Mouse (Mus musculus) left cerebral cortex, adult 2 months (tissue): Measurements from ENCODE around the gene Acmsd. TPM values are rescaled to one million over a fixed set of nuclear protein-coding genes. Genes with fewer than 3 reads are reported as not detected.

Source experiments
- DNase-seq, 2 experiments: peaks; one replicate each; pipeline ENCODE4 v3.0.0; 2021 to 2022; ENCODE audit warnings: low spot score in 2 of 2, mixed read lengths in 1 of 2; ENCODE audit errors: extremely low spot score in 1 of 2
- H3K27ac ChIP-seq: fragments of 200-600 bp; 2 replicates; pipeline ENCODE4 v1.8.1; 2022
- H3K4me3 ChIP-seq: fragments of 200-600 bp; 2 replicates; pipeline ENCODE4 v1.8.1; 2022
- CTCF ChIP-seq: fragments of 200-600 bp; IDR thresholded peaks from 2 replicates; pipeline ENCODE4 v1.8.1; 2022; ENCODE audit warnings: antibody characterized with exemption, mild to moderate bottlenecking, moderate library complexity
- intact Hi-C: fragments of 180-260 bp; cut with DNase I; formaldehyde crosslinking; loops from one replicate; pipeline ENCODE4 v1.15.1; 2025
- total RNA-seq, 2 experiments: library from RNA; stranded (reverse); gene quantifications; 2 replicates each; pipeline ENCODE4 v1.2.3; 2021

The Acmsd gene
- total RNA-seq, 2 experiments from 2014 or later: not detected

DNA sequence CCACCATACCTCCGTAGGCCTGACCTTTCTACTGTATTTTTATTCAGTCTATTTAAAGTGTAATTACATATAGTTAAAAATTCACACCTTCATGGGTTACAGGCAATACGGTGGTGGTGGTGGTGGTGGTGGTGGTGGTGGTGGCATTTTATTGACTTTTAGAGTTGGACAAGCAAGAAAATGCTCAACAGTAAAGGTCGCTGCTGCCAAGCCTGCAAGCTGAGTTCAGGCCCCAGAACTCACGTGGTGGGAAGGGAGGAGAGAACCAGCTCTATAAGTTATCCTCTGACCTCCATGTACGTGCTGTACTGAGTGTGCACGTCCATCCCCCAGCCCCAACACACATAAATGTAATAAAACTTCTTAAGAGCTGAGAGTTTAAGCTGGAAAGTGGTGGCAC lies 87.2 kb downstream of the Acmsd start:
- no peak overlapping the region for H3K4me3 ChIP-seq
- no peak for TF ChIP-seq CTCF

More for the DNA sequence above, 87.2 kb downstream of the Acmsd start:
- intact Hi-C loops: no loop called here
- no peak overlapping the region for H3K27ac ChIP-seq
- DNase-seq: no peak

Other genes starting within 250 kb of the Acmsd start
- 10 to 100 TPM; 18.0 to 20.0 TPM for gene Tmem163, start 49.9 kb upstream of the Acmsd start, total RNA-seq
- 10 to 100 TPM; 69.9 to 70.1 TPM for gene Ccnt2, start 44.8 kb downstream of the Acmsd start, total RNA-seq
- 10 to 100 TPM in 1 of 2 experiments, 1 to 10 TPM in 1; 7.7 to 10.2 TPM for gene Map3k19, start 125.6 kb downstream of the Acmsd start, total RNA-seq
- gene Rab3gap1, start 139.4 kb downstream of the Acmsd start, total RNA-seq: 10 to 100 TPM; 75.8 to 83.6 TPM